Mouse (Mus musculus): ENCODE data around the gene Megf9. TPM values are rescaled to one million over a fixed set of nuclear protein-coding genes. Genes with fewer than 3 reads are reported as not detected.

Gene Megf9
- polyA plus RNA-seq, 1 experiment from 2014 or later = 12.9 TPM

DNA sequence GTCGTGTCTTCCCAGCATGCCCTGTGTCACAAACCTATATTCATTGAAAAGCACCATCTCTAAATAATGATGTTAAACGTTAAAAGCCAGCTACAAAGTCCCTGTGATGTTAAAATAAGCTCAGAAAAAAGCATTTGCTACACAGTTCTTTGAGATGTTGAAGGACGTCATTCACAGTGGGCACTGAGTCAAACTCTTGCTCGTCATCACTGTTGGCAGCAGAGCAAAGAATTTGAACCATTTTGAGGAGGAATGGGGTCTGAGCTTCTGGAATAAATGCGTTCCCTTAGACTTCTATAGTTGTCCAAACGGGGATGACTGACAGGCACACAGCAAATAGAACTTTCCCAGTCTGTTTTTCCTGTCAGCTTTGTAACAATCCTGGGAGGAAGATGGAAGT is 5.9 kb upstream of the Megf9 start:
- Histone ChIP-seq H3K27ac (no peak overlapping the region), H3K4me1 (peaks cover 4% of the 10 kb centered on the region), H3K9ac (no peak overlapping the region), H3K27me3 (no peaks in the 10 kb centered on the region), H3K36me3 (no peaks in the 10 kb centered on the region), H3K9me3 (no peaks in the 10 kb centered on the region), H3K4me3 (no peak overlapping the region), H3K4me2 (no peak overlapping the region)
- WGBS = 57% methylated on average over 6 of the region's 6 CpGs
- ATAC-seq (ENCODE audit: insufficient number of reproducible peaks, low FRiP score, low TSS enrichment, low read depth) = no peak

DNA sequence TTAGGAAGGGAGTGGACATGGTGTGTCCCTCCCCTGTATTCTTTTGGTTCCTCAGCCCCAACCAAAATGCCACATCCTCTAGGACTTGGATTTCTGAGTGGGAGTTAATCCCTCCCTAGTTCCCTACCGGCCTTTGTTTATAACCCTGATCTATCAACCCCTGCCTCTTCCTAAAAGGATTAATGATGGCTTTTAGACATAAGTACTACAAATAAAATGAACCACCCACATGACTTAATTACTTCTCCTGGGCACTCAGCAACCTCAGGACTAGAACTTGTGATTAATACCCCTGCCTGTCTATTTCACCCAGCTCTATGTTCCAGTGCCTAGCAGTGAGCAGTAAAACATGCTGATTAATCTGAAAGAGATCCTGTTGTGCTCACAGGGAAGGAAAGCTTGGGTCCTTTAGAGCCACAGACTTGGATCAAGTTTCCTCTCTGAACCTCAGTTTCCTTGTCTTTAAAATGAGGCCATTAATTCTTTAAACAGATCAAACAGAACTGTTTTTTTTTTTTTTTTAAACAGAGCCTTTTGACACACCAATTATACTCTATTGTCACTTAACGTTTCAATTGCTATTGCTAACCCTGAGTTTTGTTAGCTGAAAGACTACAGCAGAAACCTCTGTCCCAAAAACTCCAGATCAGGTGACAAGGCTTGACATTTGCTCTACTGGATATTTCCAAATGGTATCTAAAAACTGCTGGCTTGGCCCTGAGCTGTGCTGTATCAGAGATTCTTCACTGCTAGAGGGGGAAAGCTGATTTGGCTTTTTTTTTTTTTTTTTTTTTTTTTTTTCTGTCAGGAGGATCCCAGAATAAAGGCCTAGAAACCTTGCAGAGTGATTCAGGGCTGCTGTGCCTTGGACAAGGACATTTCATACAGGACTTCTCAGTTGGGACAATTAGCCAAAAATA is 2.1 kb upstream of the Megf9 start:
- 0 out of 2 replicates have a peak overlapping the region, but pooled peaks have one; percentile 71 for H3K4me2 ChIP-seq
- ATAC-seq (ENCODE audit: insufficient number of reproducible peaks, low FRiP score, low TSS enrichment, low read depth) = no peak
- H3K4me3 ChIP-seq = no peak overlapping the region
- H3K27ac ChIP-seq = no peak overlapping the region
- H3K27me3 ChIP-seq = no peaks in the 10 kb centered on the region
- H3K4me1 ChIP-seq = peaks cover 21% of the 10 kb centered on the region
- H3K9me3 ChIP-seq = no peaks in the 10 kb centered on the region
- no peak overlapping the region for H3K9ac ChIP-seq
- WGBS = 16% methylated on average over 2 of the region's 2 CpGs
- H3K36me3 ChIP-seq = no peaks in the 10 kb centered on the region

DNA sequence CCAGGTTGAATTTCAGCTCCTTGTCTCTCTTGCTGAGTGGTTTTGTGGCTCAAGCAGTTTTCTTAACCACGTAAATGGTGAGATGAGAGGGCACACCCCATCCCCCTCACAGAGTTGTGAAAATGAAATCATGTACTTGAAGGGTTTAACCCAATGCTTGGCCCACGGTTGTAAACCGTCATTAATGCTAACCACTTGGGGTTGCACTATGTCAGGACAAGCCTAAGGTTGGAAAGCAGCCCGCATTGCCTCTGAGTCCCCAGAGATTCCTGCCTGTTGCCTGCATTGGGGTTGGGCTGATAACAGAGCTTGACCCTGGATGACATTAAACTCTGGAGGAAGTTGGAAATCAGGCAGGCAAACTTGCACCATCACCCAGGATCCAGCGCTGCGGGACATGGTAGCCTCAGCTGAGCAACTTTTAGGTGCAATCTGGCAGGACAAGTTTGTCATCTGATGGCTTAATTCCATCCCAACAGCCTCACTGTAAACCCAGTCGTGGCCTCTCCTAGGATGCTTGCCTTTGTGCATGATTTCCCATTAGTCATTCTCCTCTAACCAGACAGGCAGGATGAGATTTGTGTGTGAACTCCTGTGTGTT is 1.0 kb upstream of the Megf9 start:
- peak; percentile 3; the same call in 1 of the 2 replicates for ATAC-seq (ENCODE audit: insufficient number of reproducible peaks, low FRiP score, low TSS enrichment, low read depth)
- Histone ChIP-seq H3K9me3 (no peaks in the 10 kb centered on the region), H3K36me3 (no peaks in the 10 kb centered on the region), H3K4me1 (peaks cover 21% of the 10 kb centered on the region), H3K4me3 (peak overlapping the region; percentile 94), H3K4me2 (peak overlapping the region; percentile 71), H3K9ac (peak overlapping the region; percentile 98; the same call in 1 of the 2 replicates), H3K27me3 (no peaks in the 10 kb centered on the region), H3K27ac (peak overlapping the region; percentile 95)
- 11% methylated on average over 7 of the region's 7 CpGs for WGBS

DNA sequence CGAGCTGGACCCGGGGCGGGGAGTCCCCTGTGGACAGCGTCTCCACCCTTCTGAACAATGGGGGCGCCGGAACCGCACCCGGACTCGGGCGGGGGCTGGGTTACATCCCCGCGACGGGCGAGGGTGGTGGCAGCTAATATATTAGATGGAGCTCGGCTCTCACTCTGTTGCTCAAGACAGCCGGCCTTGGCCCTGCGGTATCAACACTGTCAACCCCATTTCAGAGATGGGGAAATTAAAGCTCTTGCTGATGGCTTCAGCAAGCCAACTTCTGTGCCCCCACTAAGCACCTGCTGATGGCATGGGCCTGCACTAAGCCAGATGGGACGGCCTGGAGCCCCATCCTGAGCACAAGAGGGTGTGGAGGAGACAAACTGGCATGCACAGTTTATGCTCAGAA is 494 bp upstream of the Megf9 start:
- peak overlapping the region; percentile 98 for H3K9ac ChIP-seq
- peak overlapping the region; percentile 95 for H3K27ac ChIP-seq
- peak overlapping the region; percentile 94 for H3K4me3 ChIP-seq
- H3K4me2 ChIP-seq = peak overlapping the region; percentile 71
- H3K27me3 ChIP-seq = no peaks in the 10 kb centered on the region
- H3K9me3 ChIP-seq = no peaks in the 10 kb centered on the region
- peak; percentile 64 for ATAC-seq (ENCODE audit: insufficient number of reproducible peaks, low FRiP score, low TSS enrichment, low read depth)
- WGBS = under 1% methylated on average over 18 of the region's 18 CpGs
- no peaks in the 10 kb centered on the region for H3K36me3 ChIP-seq
- H3K4me1 ChIP-seq = peaks cover 21% of the 10 kb centered on the region

DNA sequence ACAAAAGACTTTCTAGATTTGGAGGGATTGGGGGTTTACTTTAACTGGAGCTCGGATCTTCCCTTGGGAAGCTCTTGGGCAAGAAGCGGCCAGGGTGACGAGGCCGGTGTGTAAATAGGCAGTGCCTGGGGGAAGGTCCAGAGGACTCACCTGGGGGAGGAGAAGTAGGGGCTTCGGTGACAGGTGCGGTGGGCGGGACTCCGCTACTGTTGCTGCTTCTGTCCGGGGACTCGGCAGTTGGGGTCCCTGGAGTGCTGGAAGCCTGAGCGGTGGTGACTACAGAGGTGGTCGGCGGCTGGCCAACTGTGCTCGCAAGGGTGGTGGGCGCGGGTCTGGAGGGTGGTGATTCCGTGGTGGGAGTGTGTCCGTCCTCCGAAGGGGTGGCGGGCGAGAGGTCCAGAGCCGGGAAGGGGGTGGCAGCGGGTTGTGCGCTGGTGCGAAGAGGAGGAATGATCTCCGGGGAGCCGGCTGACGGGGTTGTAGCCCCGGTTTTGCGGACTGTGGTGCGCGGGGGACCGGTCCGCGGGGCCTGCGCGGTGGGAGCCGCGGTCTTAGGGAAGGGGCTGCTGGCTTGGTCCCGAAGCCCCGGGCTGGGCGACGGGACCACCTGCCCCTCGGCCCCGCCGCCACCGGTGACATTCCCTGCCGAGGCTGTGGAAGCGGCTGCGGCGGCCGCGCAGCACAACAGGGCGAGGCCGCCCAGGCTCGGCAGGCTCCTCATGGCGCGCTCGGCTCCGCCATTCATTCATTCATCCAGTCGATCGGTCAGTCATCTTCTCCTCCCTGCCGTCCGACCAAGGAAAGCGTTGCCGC is 511 bp downstream of the Megf9 start:
- Histone ChIP-seq H3K4me3 (peak overlapping the region; percentile 94), H3K9ac (peak overlapping the region; percentile 77), H3K27ac (peak overlapping the region; percentile 79), H3K36me3 (no peaks in the 10 kb centered on the region), H3K27me3 (no peaks in the 10 kb centered on the region), H3K4me1 (peaks cover 21% of the 10 kb centered on the region), H3K9me3 (no peaks in the 10 kb centered on the region), H3K4me2 (peak overlapping the region; percentile 90)
- ATAC-seq (ENCODE audit: insufficient number of reproducible peaks, low FRiP score, low TSS enrichment, low read depth) = peak; percentile 27; the same call in 1 of the 2 replicates
- WGBS = under 1% methylated on average over 52 of the region's 66 CpGs

DNA sequence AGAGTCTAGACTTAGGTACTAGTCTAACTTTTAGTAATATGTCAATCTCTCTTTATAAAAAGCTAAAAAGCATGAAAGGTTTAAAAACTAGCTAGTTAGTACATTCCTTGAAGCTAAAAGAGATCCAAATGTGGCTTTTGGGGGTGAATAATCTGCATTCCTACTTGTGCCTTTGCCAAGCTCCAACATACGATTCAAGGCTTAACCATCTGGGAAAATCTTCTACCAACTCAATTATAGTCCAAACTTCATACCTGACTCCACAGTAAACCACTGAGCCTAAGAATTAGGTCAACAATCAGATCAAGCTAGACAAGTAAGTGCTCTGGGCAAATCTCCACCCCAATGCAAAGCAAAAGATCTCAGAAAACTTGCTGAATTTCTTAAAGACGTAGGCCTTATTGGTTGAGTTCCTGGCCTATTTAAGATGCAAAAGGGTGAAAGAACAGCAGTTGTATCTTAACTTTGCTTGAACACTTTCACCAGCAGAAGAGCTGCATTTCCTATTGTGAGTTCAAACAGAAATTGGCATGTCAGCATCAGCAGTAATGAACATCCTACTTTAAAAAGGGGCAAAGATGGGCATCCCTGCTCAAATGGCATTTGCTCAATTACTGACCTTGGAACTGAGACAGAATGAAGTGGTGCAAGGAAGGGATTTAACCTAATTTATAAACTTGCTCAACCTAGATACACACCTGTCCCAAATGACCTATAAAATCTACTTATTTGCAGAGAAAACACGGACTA is 1.6 kb downstream of the Megf9 start:
- peak overlapping the region; percentile 94 for H3K4me3 ChIP-seq
- no peak overlapping the region for H3K27ac ChIP-seq
- H3K4me1 ChIP-seq = peaks cover 21% of the 10 kb centered on the region
- no peaks in the 10 kb centered on the region for H3K9me3 ChIP-seq
- no peak for ATAC-seq (ENCODE audit: insufficient number of reproducible peaks, low FRiP score, low TSS enrichment, low read depth)
- peak overlapping the region; percentile 77; the same call in 1 of the 2 replicates for H3K9ac ChIP-seq
- H3K36me3 ChIP-seq = no peaks in the 10 kb centered on the region
- H3K27me3 ChIP-seq = no peaks in the 10 kb centered on the region
- H3K4me2 ChIP-seq = peak overlapping the region; percentile 90
- 32% methylated on average over 3 of the region's 3 CpGs for WGBS

DNA sequence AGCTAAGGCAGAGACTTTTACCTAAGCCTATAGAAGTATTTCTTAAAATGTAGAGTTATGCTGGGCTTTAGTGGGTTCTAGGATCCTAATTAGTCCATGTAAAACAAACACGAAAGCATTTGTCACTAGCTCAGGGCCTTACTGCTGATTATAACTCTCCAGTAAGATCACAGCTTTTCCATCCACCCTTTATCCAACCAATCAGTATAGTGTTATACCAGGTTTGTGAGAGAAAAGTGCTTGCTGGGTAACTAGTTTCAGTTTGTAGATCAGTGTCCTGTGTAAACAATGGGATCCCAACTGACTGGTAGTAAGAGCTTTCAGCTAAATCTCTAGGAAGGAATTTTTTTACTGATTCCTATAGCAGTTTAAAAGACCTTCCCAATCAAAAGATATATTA is 3.8 kb downstream of the Megf9 start:
- WGBS = 88% methylated on average over 1 of the region's 1 CpGs
- H3K4me3 ChIP-seq = no peak overlapping the region
- H3K9ac ChIP-seq = no peak overlapping the region
- peaks cover 19% of the 10 kb centered on the region for H3K4me1 ChIP-seq
- H3K4me2 ChIP-seq = no peak overlapping the region
- no peaks in the 10 kb centered on the region for H3K36me3 ChIP-seq
- H3K27me3 ChIP-seq = no peaks in the 10 kb centered on the region
- no peak for ATAC-seq (ENCODE audit: insufficient number of reproducible peaks, low FRiP score, low TSS enrichment, low read depth)
- H3K27ac ChIP-seq = no peak overlapping the region
- no peaks in the 10 kb centered on the region for H3K9me3 ChIP-seq

DNA sequence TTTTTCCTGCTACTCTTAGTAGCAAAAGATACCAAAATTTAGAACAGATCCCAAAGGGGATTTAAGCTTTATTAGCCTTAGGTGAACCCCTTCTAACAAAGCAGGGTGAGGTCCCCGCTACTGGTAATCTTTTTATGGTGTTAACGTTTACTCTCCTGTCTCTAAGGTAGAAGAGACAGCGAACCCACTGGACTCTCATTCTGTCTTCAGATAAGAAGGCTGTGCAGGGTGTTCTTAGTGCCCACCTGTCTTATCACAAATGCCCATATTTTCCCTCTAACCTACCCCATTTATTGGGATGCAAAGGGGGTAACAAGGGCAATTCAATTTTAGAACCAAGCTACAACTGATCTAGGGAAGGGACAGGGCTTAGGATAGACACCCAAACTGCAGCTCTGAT is 6.2 kb downstream of the Megf9 start:
- no peaks in the 10 kb centered on the region for H3K9me3 ChIP-seq
- 74% methylated on average over 3 of the region's 3 CpGs for WGBS
- H3K4me1 ChIP-seq = peaks cover 7% of the 10 kb centered on the region
- H3K9ac ChIP-seq = no peak overlapping the region
- H3K36me3 ChIP-seq = no peaks in the 10 kb centered on the region
- H3K27me3 ChIP-seq = no peaks in the 10 kb centered on the region
- H3K4me2 ChIP-seq = no peak overlapping the region
- no peak overlapping the region for H3K4me3 ChIP-seq
- ATAC-seq (ENCODE audit: insufficient number of reproducible peaks, low FRiP score, low TSS enrichment, low read depth) = no peak
- no peak overlapping the region for H3K27ac ChIP-seq

DNA sequence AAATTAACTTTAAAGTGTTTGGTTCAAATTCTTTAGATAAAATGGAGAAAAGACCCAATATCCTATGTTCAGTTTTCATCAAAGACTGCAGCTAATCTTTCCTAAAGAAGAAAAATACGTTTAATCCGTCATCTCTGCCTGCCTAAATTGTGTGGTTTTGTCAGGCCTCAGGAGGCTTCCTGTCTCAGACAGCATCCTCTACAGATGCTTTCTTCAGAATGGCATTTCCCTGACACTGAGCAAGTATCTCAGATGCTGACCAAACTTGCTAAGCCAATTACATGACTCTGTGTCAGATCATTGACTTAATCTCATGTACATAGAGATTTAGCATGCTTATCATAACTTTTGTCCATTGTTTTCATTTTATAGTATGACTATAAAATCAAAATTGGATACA is 11.4 kb downstream of the Megf9 start:
- Histone ChIP-seq H3K4me2 (no peak overlapping the region), H3K4me3 (no peak overlapping the region), H3K27me3 (no peaks in the 10 kb centered on the region), H3K9ac (no peak overlapping the region), H3K4me1 (no peaks in the 10 kb centered on the region), H3K36me3 (no peaks in the 10 kb centered on the region), H3K9me3 (no peaks in the 10 kb centered on the region), H3K27ac (no peak overlapping the region)
- 70% methylated on average over 2 of the region's 2 CpGs for WGBS
- ATAC-seq (ENCODE audit: insufficient number of reproducible peaks, low FRiP score, low TSS enrichment, low read depth) = no peak

DNA sequence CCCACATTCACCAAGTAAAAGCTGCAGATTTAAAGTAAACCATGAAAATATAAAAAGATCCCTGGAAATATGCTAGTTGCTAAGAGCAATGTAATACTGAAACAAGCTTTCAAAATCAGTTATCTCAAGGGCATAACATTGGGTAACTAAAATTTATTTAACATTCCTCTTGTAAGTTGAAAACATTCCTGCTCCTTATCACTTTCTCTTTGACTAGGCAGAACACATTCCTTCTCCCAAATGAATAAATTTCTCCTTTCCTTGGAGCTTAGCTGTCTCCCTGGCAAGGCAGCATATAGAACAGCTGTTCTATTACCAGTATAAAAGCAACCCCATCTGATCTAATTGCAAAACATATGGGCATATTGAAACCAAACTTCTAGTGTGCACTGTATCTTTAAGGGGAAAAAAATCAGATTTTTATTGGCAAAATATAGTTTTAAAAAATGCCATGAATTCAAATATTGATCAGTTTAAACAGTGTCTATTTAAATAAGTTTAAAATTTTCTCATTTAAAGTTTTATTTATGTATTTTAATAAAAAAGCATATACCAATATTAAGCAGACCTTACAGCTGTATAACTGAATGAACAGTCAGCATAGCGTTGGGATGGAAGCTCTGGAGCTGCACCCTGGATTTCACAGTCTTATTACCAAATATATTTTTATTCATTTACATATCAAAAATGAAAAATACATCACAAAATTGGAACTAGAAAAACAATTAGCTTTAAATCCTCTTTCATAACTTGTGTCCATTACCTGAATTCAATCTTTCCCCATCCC is 13.1 kb downstream of the Megf9 start:
- H3K9ac ChIP-seq = no peak overlapping the region
- WGBS = 77% methylated on average over 1 of the region's 1 CpGs
- H3K36me3 ChIP-seq = no peaks in the 10 kb centered on the region
- no peaks in the 10 kb centered on the region for H3K27me3 ChIP-seq
- no peak for ATAC-seq (ENCODE audit: insufficient number of reproducible peaks, low FRiP score, low TSS enrichment, low read depth)
- no peak overlapping the region for H3K4me2 ChIP-seq
- no peaks in the 10 kb centered on the region for H3K4me1 ChIP-seq
- H3K9me3 ChIP-seq = no peaks in the 10 kb centered on the region
- no peak overlapping the region for H3K27ac ChIP-seq
- no peak overlapping the region for H3K4me3 ChIP-seq

DNA sequence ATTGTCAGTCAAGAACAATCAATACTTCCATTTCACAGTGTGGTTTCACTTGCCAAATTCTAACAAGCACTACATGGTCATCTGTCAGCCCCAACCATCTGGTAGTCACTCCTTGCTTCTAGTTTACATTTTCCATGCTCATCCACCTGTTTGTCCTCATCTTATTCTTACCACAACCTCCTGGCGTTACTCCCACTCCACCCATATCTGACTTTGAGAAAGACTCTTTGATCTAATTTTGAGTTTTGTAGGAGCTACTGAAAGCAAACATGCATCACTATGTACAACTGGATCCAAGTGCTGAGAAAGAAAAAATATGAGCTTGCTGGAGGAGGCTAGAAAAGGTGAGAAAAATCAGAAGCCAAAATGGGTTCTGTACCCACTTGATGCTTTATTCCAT is 17.1 kb downstream of the Megf9 start:
- Histone ChIP-seq H3K4me2 (no peak overlapping the region), H3K27me3 (no peaks in the 10 kb centered on the region), H3K4me1 (no peaks in the 10 kb centered on the region), H3K9ac (no peak overlapping the region), H3K4me3 (no peak overlapping the region), H3K36me3 (no peaks in the 10 kb centered on the region), H3K9me3 (no peaks in the 10 kb centered on the region), H3K27ac (no peak overlapping the region)
- WGBS = 84% methylated on average over 1 of the region's 1 CpGs
- ATAC-seq (ENCODE audit: insufficient number of reproducible peaks, low FRiP score, low TSS enrichment, low read depth) = no peak
